Mouse (Mus musculus) brain, embryonic 14.5 days (tissue): ENCODE measurements at regions not wholly inside any gene's neighbourhood (a gene's known extent, or its start where the extent isn't known, plus 50 kb on each side); places are given as distances from the start of the nearest gene placed in this dataset.

ENCODE experiments used
- DNase-seq: peaks from one replicate; pipeline ENCODE4 v3.0.0-alpha.2; 2011; ENCODE audit warnings: low read depth
- CTCF ChIP-seq: fragments of 200-500 bp; IDR thresholded peaks from 2 replicates; pipeline ENCODE4 v1.5.1; 2012; ENCODE audit warnings: inconsistent platforms, mild to moderate bottlenecking, moderate library complexity, borderline replicate concordance; ENCODE audit not compliant: insufficient read depth, insufficient read length; ENCODE audit errors: extremely low read depth
- POLR2A ChIP-seq: fragments of 200-500 bp; IDR thresholded peaks from 2 replicates; pipeline ENCODE4 v1.6.1; 2012; ENCODE audit warnings: mild to moderate bottlenecking, inconsistent platforms, borderline replicate concordance; ENCODE audit not compliant: poor library complexity, insufficient read depth, insufficient read length, severe bottlenecking; ENCODE audit errors: extremely low read depth

GRCm38 (mm10) chr10:55348071-55348470 lies 758.6 kb upstream of the Msl3l2 start:
- TF ChIP-seq CTCF, result no peak
- TF ChIP-seq POLR2A, result no peak
- DNase-seq, result no peak
